In the genomic region with DNA sequence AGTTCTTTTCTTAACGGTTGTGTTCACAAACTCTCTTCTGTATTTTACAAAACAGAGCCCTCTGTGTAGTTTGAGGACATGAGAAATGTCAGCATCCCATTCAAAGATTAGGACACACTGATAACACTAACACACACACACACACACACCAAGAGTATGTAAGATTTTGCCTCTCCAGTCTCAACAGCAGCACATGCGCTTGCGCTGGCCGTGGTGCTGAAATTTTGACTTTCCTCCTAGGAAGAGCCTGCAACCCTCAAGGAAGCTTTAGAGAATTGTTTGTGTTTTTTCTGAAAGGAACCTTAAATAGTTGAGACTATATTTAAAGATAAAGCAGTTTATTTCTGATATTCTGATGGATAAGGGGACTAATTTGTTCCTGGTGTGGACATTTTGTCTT, we compare ENCODE assay signal across 8 mouse cellular contexts. TPM values are rescaled to one million over a fixed set of nuclear protein-coding genes. Genes with fewer than 3 reads are reported as not detected.
DNase-seq lines count a peak whose midpoint lies in the region; ATAC-seq and TF ChIP-seq lines count a peak whose summit lies in the region.

No protein-coding gene starts in this region.

- H3K4me2 ChIP-seq in liver, embryonic 14.5 days (ENCODE audit: low read depth), result no peak overlapping the region

- no peak overlapping the region for H3K9ac ChIP-seq in liver, embryonic 14.5 days (replicated peaks)

- no peak for TF ChIP-seq POLR2A in lung, adult 2 months (IDR thresholded peaks at IDR 0.05; ENCODE audit: borderline replicate concordance, extremely low read depth, low read depth, low read length)

- no peak overlapping the region for H3K4me3 ChIP-seq in lung, adult 2 months (replicated peaks; ENCODE audit: extremely low read depth, low read depth, low read length)
- H3K4me3 ChIP-seq in liver, embryonic 14.5 days (ENCODE audit: insufficient read depth in 1 of 2, low read depth in 2 of 2, low read length in 2 of 2), result no peak overlapping the region

- H3K27me3 ChIP-seq in liver, embryonic 14.5 days (ENCODE audit: control insufficient read depth, insufficient read depth, low read length), result peaks cover 21% of the 10 kb centered on the region

- no peak overlapping the region for H3K27ac ChIP-seq in liver, embryonic 14.5 days

- no peaks in the 10 kb centered on the region for H3K36me3 ChIP-seq in liver, embryonic 14.5 days (replicated peaks; ENCODE audit: control insufficient read depth, insufficient read depth, low read depth)

- ATAC-seq in liver, embryonic 14.5 days (ENCODE audit: insufficient read depth), result no peak
- no peak for ATAC-seq in cerebellum, adult (ENCODE audit: insufficient number of reproducible peaks, low FRiP score, low TSS enrichment)
- ATAC-seq in activated CD4-positive, CD25-positive, alpha-beta regulatory T cell, adult 4 months, result no peak

- peak; percentile 19 to 34 for DNase-seq in adrenal gland, adult 18-20 months (ENCODE audit: low spot score in 2 of 2)
- no peak for DNase-seq in adrenal gland, postnatal 4 days (ENCODE audit: low spot score in 2 of 2)
- peak; percentile 77 for DNase-seq in lung, postnatal 10 days
- no peak for DNase-seq in lung, adult 2 months
- DNase-seq in c-Kit-positive CD71-positive TER-119-positive erythroid progenitor cells, embryonic 14.5 days (ENCODE audit: low spot score), result peak; percentile 22
- DNase-seq in liver, embryonic 14.5 days (ENCODE audit: low read depth in 3 of 3, low spot score in 3 of 3), result peak; percentile 19 to 27 (median 20)

- no peak for TF ChIP-seq EP300 in liver, embryonic 14.5 days (IDR thresholded peaks at IDR 0.05; ENCODE audit: low read depth)

- WGBS in lung, adult 2 months, result 11% methylated on average over 4 of the region's 4 CpGs
- 13% methylated on average over 4 of the region's 4 CpGs for WGBS in liver, embryonic 14.5 days (ENCODE audit: insufficient replicate concordance)

- TF ChIP-seq CTCF in lung, adult 2 months (IDR thresholded peaks at IDR 0.05; ENCODE audit: insufficient read depth, low read length), result no peak
- no peak for TF ChIP-seq CTCF in liver, embryonic 14.5 days (IDR thresholded peaks at IDR 0.05; ENCODE audit: low read depth)

- no peaks in the 10 kb centered on the region for H3K4me1 ChIP-seq in lung, adult 2 months (ENCODE audit: control insufficient read depth, insufficient read depth, low read length)
- H3K4me1 ChIP-seq in liver, embryonic 14.5 days (replicated peaks; ENCODE audit: control insufficient read depth in 2 of 2, insufficient read depth in 2 of 2, low read length in 1 of 2), result no peaks in the 10 kb centered on the region

- no peaks in the 10 kb centered on the region for H3K9me3 ChIP-seq in liver, embryonic 14.5 days (ENCODE audit: control insufficient read depth, low read length)

RNA-seq across cellular contexts. Expression of gene Pou4f1, which starts 14.0 kb away (rescaled TPM):
- total RNA-seq in adrenal gland, adult 18-20 months (2021), result under 1 TPM in 1 of 2 experiments, not detected in 1; 0.20 TPM
- total RNA-seq in adrenal gland, postnatal 4 days (2021), result under 1 TPM; 0.42 to 0.51 TPM
- polyA plus RNA-seq in lung, adult 2 months (2012; rRNA removed), result 0.06 TPM in 2 replicates
- polyA plus RNA-seq in liver, embryonic 14.5 days (2012; rRNA removed), result 0.02 TPM in 1 of 2 replicates, not detected in the other
- not detected in 2 replicates for polyA plus RNA-seq in liver, embryonic 14.5 days (2014; fragmentation: Nextera tagmentation; extraction: Ambion mirVana)
- polyA plus RNA-seq in activated CD4-positive, CD25-positive, alpha-beta regulatory T cell, adult 4 months (2017; shearing (Covaris generic)), result 1 to 10 TPM in 1 of 2 experiments, under 1 TPM in 1; 0.90 to 1.9 TPM

Comparison
In these comparisons a context has a peak if more than half of its experiments do, and no peak if none do; other contexts are left out.
1. DNase-seq: peak in adrenal gland, adult 18-20 months (2 of 2), lung, postnatal 10 days (single experiment), c-Kit-positive CD71-positive TER-119-positive erythroid progenitor cells, embryonic 14.5 days (single experiment) and liver, embryonic 14.5 days (3 of 3); none in adrenal gland, postnatal 4 days (0 of 2) and lung, adult 2 months (single experiment).